Mouse (Mus musculus): ENCODE data around the gene Fads6.

DNA sequence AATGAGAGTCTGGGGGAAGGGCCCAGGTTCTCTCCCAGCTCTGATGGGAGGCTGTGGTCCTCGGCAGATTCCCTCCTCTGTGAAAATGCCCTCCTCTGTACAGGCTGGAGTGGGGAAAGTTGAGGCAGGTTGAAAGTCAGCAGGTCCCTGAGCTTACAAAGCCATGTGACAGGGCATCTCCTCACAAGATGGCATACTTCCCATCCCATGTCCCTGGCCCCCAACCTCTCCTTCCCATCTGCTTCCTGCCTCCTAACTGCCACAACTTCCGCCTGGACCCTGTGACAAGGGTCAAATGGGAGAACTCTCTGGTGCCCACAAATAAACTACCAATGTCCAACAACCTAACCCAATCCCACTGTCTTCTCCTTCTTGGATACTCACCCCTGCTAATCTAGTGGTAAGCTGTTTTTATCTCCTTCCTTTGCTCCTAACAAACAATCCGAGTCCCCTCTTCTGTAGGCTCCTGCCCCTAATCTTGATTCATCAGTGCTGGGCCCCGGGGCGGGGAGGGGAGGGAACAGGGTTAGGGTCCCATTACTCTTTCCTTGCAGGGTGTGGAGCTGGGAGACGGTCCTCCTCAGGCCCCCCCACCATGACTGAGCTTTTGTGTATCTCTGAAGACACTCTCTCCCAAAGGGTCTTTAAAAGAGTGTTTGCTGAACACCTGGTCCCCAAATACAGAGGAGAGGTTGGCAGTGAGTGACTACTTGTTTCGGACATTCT, 33.2 kb downstream of the Fads6 start:
- no peak for TF ChIP-seq CTCF (IDR thresholded peaks at IDR 0.05; ENCODE audit: low read depth)
- no peak for TF ChIP-seq EP300 (IDR thresholded peaks at IDR 0.05; ENCODE audit: low read depth)

All from heart, postnatal 0 days (tissue).